Mouse (Mus musculus) heart, adult 2 months (tissue): ENCODE data around the gene Spag6. TPM values are rescaled to one million over a fixed set of nuclear protein-coding genes. Genes with fewer than 3 reads are reported as not detected.

Experiments used
- DNase-seq, 2 experiments: peaks; one replicate each; pipeline ENCODE4 v3.0.0; 2021
- H3K27ac ChIP-seq: fragments of 200-600 bp; 2 replicates; pipeline ENCODE4 v1.8.1; 2022
- H3K27me3 ChIP-seq: fragments of 200-500 bp; 2 replicates; pipeline ENCODE4 v1.6.1; 2012; ENCODE audit warnings: mild to moderate bottlenecking, low read length, inconsistent platforms, mixed read lengths; ENCODE audit not compliant: control insufficient read depth, insufficient read depth
- H3K36me3 ChIP-seq: fragments of 200-500 bp; 2 replicates; pipeline ENCODE4 v1.6.1; 2012; ENCODE audit warnings: low read length, inconsistent platforms; ENCODE audit not compliant: control insufficient read depth, insufficient read depth
- H3K4me1 ChIP-seq: fragments of 200-500 bp; 2 replicates; pipeline ENCODE4 v1.6.1; 2011; ENCODE audit warnings: low read length; ENCODE audit not compliant: control insufficient read depth, insufficient read depth
- H3K4me3 ChIP-seq: fragments of 200-600 bp; 2 replicates; pipeline ENCODE4 v1.8.1; 2022
- H3K79me2 ChIP-seq: fragments of 200-500 bp; replicated peaks from 2 replicates; pipeline ENCODE4 v1.6.1; 2012; ENCODE audit warnings: mild to moderate bottlenecking, inconsistent platforms, low read length, moderate library complexity, mixed read lengths; ENCODE audit not compliant: control insufficient read depth, insufficient read depth
- H3K9ac ChIP-seq: fragments of 200-500 bp; 2 replicates; pipeline ENCODE4 v1.6.1; 2012; ENCODE audit warnings: low read depth, mild to moderate bottlenecking, control low read depth, inconsistent platforms, low read length, mixed read lengths
- CTCF ChIP-seq: fragments of 200-600 bp; IDR thresholded peaks from 2 replicates; pipeline ENCODE4 v1.8.1; 2022; ENCODE audit warnings: antibody characterized with exemption, mild to moderate bottlenecking, moderate library complexity
- EP300 ChIP-seq: fragments of 200-500 bp; IDR thresholded peaks from 2 replicates; pipeline ENCODE4 v1.6.1; 2011; ENCODE audit warnings: low read depth, low read length, control low read depth; ENCODE audit not compliant: insufficient read depth
- POLR2A ChIP-seq: fragments of 200-500 bp; IDR thresholded peaks from 2 replicates; pipeline ENCODE4 v1.6.1; 2011; ENCODE audit warnings: mild to moderate bottlenecking, low read depth, low read length, control low read depth; ENCODE audit not compliant: insufficient read depth
- WGBS: fragments of 180-500 bp; shearing (Covaris S2); methylation state at CpG from one replicate; pipeline ENCODE4 v1.1.7; 2018; 5-methylcytosine and 5-hydroxymethylcytosine counted together
- intact Hi-C: fragments of 180-260 bp; cut with DNase I; formaldehyde crosslinking; loops from one replicate; pipeline ENCODE4 v1.15.1; 2025
- polyA plus RNA-seq: library from polyadenylated mRNA; depleted of rRNA; stranded (reverse); fragments of >200 nt; gene quantifications from 2 replicates; pipeline ENCODE4 v1.2.3, GENCODE M21; 2012
- total RNA-seq, 2 experiments: library from RNA; stranded (reverse); gene quantifications; 2 replicates each; pipeline ENCODE4 v1.2.3; 2021

The Spag6 gene
- total and polyA plus RNA-seq, 3 experiments = 0.20 to 0.36 (median 0.26) TPM

- peak; percentile 91 for DNase-seq
- peak overlapping the region; percentile 96 for H3K4me3 ChIP-seq
- intact Hi-C loops = loop anchor here (1.0 to 10.0 kb wide), 8 partner anchors 75 to 740 kb away; partner anchors contain the start of genes Bmi1, Dnajc1, Skida1 and Spag6
- H3K4me1 ChIP-seq = peaks cover 2% of the 10 kb centered on the region
- under 1% methylated on average over 56 of the region's 56 CpGs for WGBS
- no peaks in the 10 kb centered on the region for H3K27me3 ChIP-seq
- H3K27ac ChIP-seq = peak overlapping the region; percentile 99
- H3K36me3 ChIP-seq = peaks cover 5% of the 10 kb centered on the region
- no peaks in the 10 kb centered on the region for H3K79me2 ChIP-seq
- TF ChIP-seq EP300 (peak; percentile 55; the same call in 1 of the 2 replicates), POLR2A (peak; percentile 97), CTCF (no peak)
- H3K9ac ChIP-seq = peak overlapping the region; percentile 94
These were observed 73.1 kb downstream of the Spag6 start for GRCm38 (mm10) chr2:18766821-18767541.

DNA sequence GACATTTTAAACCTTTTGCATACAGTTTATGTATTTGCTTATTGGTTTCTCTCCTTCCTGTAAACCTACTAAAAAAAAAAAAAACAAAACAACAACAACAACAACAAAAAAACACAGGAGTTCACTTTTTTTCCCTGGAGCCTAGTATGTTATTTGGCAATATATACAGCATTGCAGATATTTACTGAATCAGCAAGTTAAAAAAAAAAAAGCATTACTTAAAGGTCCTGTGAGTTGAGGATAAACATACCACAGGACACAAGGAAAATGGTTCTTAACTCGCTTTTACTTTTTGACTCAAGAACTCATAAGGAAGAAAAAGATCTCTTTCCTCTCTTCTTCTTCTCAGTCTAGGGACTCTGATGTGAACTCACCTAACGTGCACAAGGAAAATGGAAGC is 74.6 kb downstream of the Spag6 start:
- no peak for DNase-seq
- TF ChIP-seq POLR2A (no peak), EP300 (no peak), CTCF (no peak)
- Histone ChIP-seq H3K79me2 (no peaks in the 10 kb centered on the region), H3K27me3 (no peaks in the 10 kb centered on the region), H3K27ac (no peak overlapping the region), H3K9ac (no peak overlapping the region), H3K4me1 (peaks cover 2% of the 10 kb centered on the region), H3K36me3 (peaks cover 5% of the 10 kb centered on the region), H3K4me3 (no peak overlapping the region)
- 98% methylated on average over 2 of the region's 2 CpGs for WGBS
- intact Hi-C loops = loop anchor here (5.0 to 10.0 kb wide), 5 partner anchors 76 to 741 kb away; partner anchors contain the start of genes Dnajc1, Skida1 and Spag6

DNA sequence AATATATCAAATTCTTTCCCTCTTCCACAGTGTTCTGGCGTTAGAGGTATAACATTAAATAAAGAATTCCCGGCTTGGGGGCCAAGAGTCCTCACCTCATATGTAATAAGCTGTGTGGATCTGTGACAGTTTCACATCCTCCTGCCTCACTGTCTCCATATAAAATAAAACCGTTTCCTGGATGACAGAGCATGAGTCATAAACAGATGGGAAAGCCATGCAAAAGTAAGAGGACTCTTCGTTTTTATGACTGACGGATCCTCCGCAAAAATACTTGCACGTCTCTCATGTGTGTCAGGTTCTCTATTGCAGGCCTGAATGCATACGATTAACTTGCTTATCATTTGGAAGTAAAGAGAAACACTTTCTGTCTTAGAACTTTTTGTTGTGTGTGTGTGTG is 78.6 kb downstream of the Spag6 start:
- Histone ChIP-seq H3K36me3 (no peaks in the 10 kb centered on the region), H3K27me3 (no peaks in the 10 kb centered on the region), H3K4me1 (no peaks in the 10 kb centered on the region), H3K27ac (no peak overlapping the region), H3K4me3 (no peak overlapping the region), H3K79me2 (no peaks in the 10 kb centered on the region), H3K9ac (no peak overlapping the region)
- TF ChIP-seq CTCF = no peak
- no peak for DNase-seq
- intact Hi-C loops = no loop called here
- WGBS = 62% methylated on average over 8 of the region's 8 CpGs

DNA sequence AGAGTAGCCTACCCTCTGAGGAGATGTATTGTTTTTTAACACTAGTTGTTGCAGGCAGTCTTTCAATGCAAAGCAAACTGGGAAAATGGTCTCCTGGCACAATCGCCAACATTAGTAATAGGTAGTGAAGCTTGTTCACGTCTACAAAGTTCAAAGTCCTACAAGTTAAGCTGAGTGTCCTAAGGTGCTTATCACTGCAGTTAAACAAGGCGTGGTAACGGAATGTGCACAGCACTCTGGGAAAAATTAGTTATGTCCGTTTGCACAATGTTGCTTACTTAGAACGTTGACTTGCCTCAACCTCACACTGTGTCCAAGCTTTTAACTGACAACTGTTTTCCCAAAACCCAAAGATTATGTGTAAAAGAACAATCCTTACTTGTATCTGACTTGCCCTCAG is 80.5 kb downstream of the Spag6 start:
- Histone ChIP-seq H3K4me3 (no peak overlapping the region), H3K9ac (no peak overlapping the region), H3K36me3 (no peaks in the 10 kb centered on the region), H3K27me3 (no peaks in the 10 kb centered on the region), H3K27ac (no peak overlapping the region), H3K79me2 (no peaks in the 10 kb centered on the region), H3K4me1 (no peaks in the 10 kb centered on the region)
- TF ChIP-seq CTCF = no peak
- no peak for TF ChIP-seq EP300
- no peak for TF ChIP-seq POLR2A
- intact Hi-C loops = no loop called here
- no peak for DNase-seq
- 83% methylated on average over 6 of the region's 6 CpGs for WGBS

DNA sequence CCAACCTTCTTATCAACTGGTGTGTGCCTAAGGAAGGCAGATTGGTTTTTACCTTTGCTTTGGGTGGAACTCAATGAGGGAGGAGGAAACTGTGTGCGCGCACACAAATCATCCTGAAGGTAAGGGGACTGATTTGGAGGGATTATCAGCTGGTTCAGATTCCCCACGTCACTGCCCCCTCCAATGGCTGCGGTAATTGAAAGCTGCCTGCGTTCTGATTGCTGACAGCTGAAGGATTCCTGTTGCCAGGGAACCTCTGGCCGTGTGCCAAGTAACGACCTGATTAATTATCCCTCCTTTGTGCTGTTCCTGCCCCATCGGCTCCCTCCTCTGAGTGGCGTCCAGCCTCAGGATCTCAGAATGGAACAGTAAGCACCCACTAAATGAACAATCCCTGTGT is 84.4 kb downstream of the Spag6 start:
- intact Hi-C loops = no loop called here
- peak in 1 of 2 experiments; percentile 18 for DNase-seq
- TF ChIP-seq POLR2A (no peak), EP300 (no peak), CTCF (no peak)
- H3K4me3 ChIP-seq = no peak overlapping the region
- H3K9ac ChIP-seq = no peak overlapping the region
- no peaks in the 10 kb centered on the region for H3K4me1 ChIP-seq
- no peak overlapping the region for H3K27ac ChIP-seq
- no peaks in the 10 kb centered on the region for H3K79me2 ChIP-seq
- no peaks in the 10 kb centered on the region for H3K27me3 ChIP-seq
- WGBS = 12% methylated on average over 9 of the region's 9 CpGs
- H3K36me3 ChIP-seq = no peaks in the 10 kb centered on the region

- Histone ChIP-seq H3K4me3 (no peak overlapping the region), H3K27me3 (no peaks in the 10 kb centered on the region), H3K27ac (no peak overlapping the region), H3K79me2 (no peaks in the 10 kb centered on the region), H3K36me3 (no peaks in the 10 kb centered on the region), H3K9ac (no peak overlapping the region), H3K4me1 (no peaks in the 10 kb centered on the region)
- 90% methylated on average over 3 of the region's 3 CpGs for WGBS
- DNase-seq = no peak
- TF ChIP-seq POLR2A (no peak), EP300 (no peak), CTCF (no peak)
- intact Hi-C loops = no loop called here
These were observed 86.0 kb downstream of the Spag6 start for GRCm38 (mm10) chr2:18779830-18780229.
